Mouse (Mus musculus) heart, postnatal 0 days (tissue): ENCODE results near the gene Fam98b. TPM values are rescaled to one million over a fixed set of nuclear protein-coding genes. Genes with fewer than 3 reads are reported as not detected.

ENCODE experiments used
- ATAC-seq: fragments of 200-750 bp; cut with Nextera tagmentation; 2 replicates; pipeline ENCODE4 v1.8.0; 2017; ENCODE audit warnings: low read depth, moderate number of reproducible peaks, moderate library complexity; ENCODE audit not compliant: insufficient read depth
- DNase-seq: peaks from one replicate; pipeline ENCODE4 v3.0.0-alpha.2; 2016; ENCODE audit warnings: low spot score
- H3K27ac ChIP-seq: fragments of 300-500 bp; sonication (generic); 2 replicates; pipeline ENCODE4 v1.5.1; 2014; ENCODE audit warnings: low read depth, mild to moderate bottlenecking
- H3K27me3 ChIP-seq: fragments of 300-500 bp; sonication (generic); 2 replicates; pipeline ENCODE4 v1.6.1; 2014; ENCODE audit warnings: low read length, mixed read lengths; ENCODE audit not compliant: control insufficient read depth, insufficient read depth
- H3K36me3 ChIP-seq: fragments of 300-500 bp; sonication (generic); replicated peaks from 2 replicates; pipeline ENCODE4 v1.6.1; 2014; ENCODE audit warnings: low read length, mixed read lengths; ENCODE audit not compliant: control insufficient read depth, insufficient read depth
- H3K4me1 ChIP-seq: fragments of 300-500 bp; sonication (generic); 2 replicates; pipeline ENCODE4 v1.6.1; 2014; ENCODE audit warnings: antibody characterized with exemption; ENCODE audit not compliant: control insufficient read depth, insufficient read depth
- H3K4me2 ChIP-seq: fragments of 300-500 bp; sonication (generic); 2 replicates; pipeline ENCODE4 v1.6.1; 2014; ENCODE audit warnings: low read depth, mild to moderate bottlenecking, low read length, moderate library complexity
- H3K4me3 ChIP-seq: fragments of 300-500 bp; sonication (generic); 2 replicates; pipeline ENCODE4 v1.5.1; 2014; ENCODE audit warnings: low read depth, low read length
- H3K9ac ChIP-seq: fragments of 300-500 bp; sonication (generic); replicated peaks from 2 replicates; pipeline ENCODE4 v1.6.1; 2014; ENCODE audit warnings: low read depth, low read length, mixed read lengths
- H3K9me3 ChIP-seq: fragments of 300-500 bp; sonication (generic); replicated peaks from 2 replicates; pipeline ENCODE4 v1.6.1; 2016; ENCODE audit warnings: low read length; ENCODE audit not compliant: control insufficient read depth
- CTCF ChIP-seq: IDR thresholded peaks from 2 replicates; pipeline ENCODE4 v1.5.1; 2016; ENCODE audit warnings: antibody characterized with exemption, control low read depth, low read depth
- EP300 ChIP-seq: IDR thresholded peaks from 2 replicates; pipeline ENCODE4 v1.6.1; 2016; ENCODE audit warnings: antibody characterized with exemption, low read depth
- WGBS: fragments of 180-500 bp; shearing (Covaris S2); extraction: QIAGEN DNeasy Blood & Tissue Kit; methylation state at CpG from one replicate; pipeline ENCODE4 v1.1.7; 2014; 5-methylcytosine and 5-hydroxymethylcytosine counted together
- polyA plus RNA-seq: library from polyadenylated mRNA; unstranded; fragments of >200 nt; fragmentation: Nextera tagmentation; extraction: Ambion mirVana; gene quantifications from 2 replicates; pipeline ENCODE4 v1.2.1, GENCODE M21; 2015
- total RNA-seq: library from RNA; depleted of rRNA; stranded (reverse); fragments of >200 nt; gene quantifications from 2 replicates; pipeline ENCODE4 v1.2.3, GENCODE M21; 2014; ENCODE audit warnings: low replicate concordance

Gene Fam98b
- total and polyA plus RNA-seq, 2 experiments from 2014 or later = 0.61 to 8.3 TPM

GRCm38 (mm10) chr2:117303391-117304350 is 54.1 kb downstream of the Fam98b start:
- no peak for DNase-seq
- Histone ChIP-seq H3K9me3 (no peaks in the 10 kb centered on the region), H3K4me1 (no peaks in the 10 kb centered on the region), H3K27me3 (no peaks in the 10 kb centered on the region), H3K4me2 (no peak overlapping the region), H3K27ac (no peak overlapping the region), H3K9ac (no peak overlapping the region), H3K36me3 (no peaks in the 10 kb centered on the region), H3K4me3 (no peak overlapping the region)
- 85% methylated on average over 12 of the region's 12 CpGs for WGBS
- TF ChIP-seq EP300 (no peak), CTCF (no peak)
- no peak for ATAC-seq

DNA sequence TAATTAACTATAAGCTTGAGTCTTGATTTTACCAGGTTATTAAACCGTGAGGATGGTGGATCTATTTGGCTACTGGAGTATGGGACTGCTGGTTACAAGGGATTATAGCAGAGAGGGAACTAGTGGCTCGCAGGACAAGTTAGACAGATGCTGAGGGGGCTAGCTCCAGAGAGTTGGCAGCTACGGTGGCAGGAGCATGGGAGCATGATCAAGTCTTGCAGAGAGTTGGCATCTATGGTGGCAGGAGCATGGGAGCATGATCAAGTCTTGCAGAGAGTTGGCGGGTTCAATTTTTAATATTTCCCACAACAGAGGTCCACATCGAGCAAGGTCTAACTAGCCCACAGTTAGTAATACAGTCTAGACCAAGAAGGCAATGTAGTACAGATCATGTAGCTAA is 55.4 kb downstream of the Fam98b start:
- no peaks in the 10 kb centered on the region for H3K27me3 ChIP-seq
- H3K9me3 ChIP-seq = no peaks in the 10 kb centered on the region
- no peak overlapping the region for H3K4me2 ChIP-seq
- no peaks in the 10 kb centered on the region for H3K4me1 ChIP-seq
- H3K4me3 ChIP-seq = no peak overlapping the region
- ATAC-seq (no peak), DNase-seq (no peak)
- H3K36me3 ChIP-seq = no peaks in the 10 kb centered on the region
- 82% methylated on average over 5 of the region's 5 CpGs for WGBS
- no peak overlapping the region for H3K9ac ChIP-seq
- TF ChIP-seq EP300 = no peak
- TF ChIP-seq CTCF = no peak
- H3K27ac ChIP-seq = no peak overlapping the region

DNA sequence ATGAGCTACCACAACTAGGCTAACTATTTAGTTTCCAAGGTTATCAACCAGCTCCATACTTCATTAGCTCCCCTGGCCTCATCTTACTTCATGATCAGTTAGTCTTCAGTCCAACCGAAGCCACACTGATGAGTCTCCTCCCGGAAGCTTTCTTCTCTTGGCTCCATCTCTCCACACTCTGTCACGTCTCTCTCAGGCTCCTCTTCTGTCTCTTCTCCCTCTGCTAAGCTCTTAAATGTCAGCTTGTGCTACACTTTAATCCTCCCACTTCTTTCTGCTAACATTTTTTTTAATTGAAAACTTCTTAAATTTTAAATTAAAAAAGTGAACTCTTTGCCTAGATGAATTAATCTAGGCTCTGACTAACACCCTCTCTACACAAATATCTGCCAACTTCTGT is 58.4 kb downstream of the Fam98b start:
- no peaks in the 10 kb centered on the region for H3K36me3 ChIP-seq
- ATAC-seq = no peak
- no peaks in the 10 kb centered on the region for H3K27me3 ChIP-seq
- H3K9me3 ChIP-seq = no peaks in the 10 kb centered on the region
- 75% methylated on average over 3 of the region's 3 CpGs for WGBS
- no peak overlapping the region for H3K9ac ChIP-seq
- DNase-seq = no peak
- no peak overlapping the region for H3K4me2 ChIP-seq
- H3K4me1 ChIP-seq = no peaks in the 10 kb centered on the region
- no peak overlapping the region for H3K4me3 ChIP-seq
- TF ChIP-seq CTCF (no peak), EP300 (no peak)
- no peak overlapping the region for H3K27ac ChIP-seq

DNA sequence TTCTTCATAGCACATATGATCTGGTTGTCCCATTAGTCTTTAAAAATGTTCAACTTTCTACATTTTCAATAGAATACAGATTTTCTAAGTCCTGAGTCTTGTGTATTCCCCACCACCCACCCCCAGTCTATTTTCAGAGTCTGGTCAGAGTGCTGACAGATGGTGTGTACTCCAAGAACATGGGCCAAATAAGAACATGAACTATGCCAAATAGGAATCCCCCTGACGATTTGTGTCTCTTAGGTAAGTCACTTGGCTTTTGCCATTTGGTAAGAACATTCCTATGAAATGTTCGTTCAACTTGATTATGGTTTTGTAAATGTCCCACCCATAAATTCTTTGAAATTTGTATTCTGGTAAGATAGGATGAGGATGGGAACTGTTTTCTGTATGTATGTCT is 59.5 kb downstream of the Fam98b start:
- no peaks in the 10 kb centered on the region for H3K27me3 ChIP-seq
- no peak overlapping the region for H3K4me2 ChIP-seq
- WGBS = 60% methylated on average over 2 of the region's 2 CpGs
- no peak overlapping the region for H3K4me3 ChIP-seq
- no peaks in the 10 kb centered on the region for H3K4me1 ChIP-seq
- TF ChIP-seq EP300 (no peak), CTCF (no peak)
- DNase-seq = no peak
- H3K9me3 ChIP-seq = no peaks in the 10 kb centered on the region
- no peaks in the 10 kb centered on the region for H3K36me3 ChIP-seq
- H3K27ac ChIP-seq = no peak overlapping the region
- no peak for ATAC-seq
- no peak overlapping the region for H3K9ac ChIP-seq

- ATAC-seq = no peak
- no peak for TF ChIP-seq EP300
- TF ChIP-seq CTCF = no peak
- 53% methylated on average over 1 of the region's 1 CpGs for WGBS
Observed at GRCm38 (mm10) chr2:117311349-117311748, 61.8 kb downstream of the Fam98b start.

More at GRCm38 (mm10) chr2:117311349-117311748, 61.8 kb downstream of the Fam98b start:
- Histone ChIP-seq H3K9me3 (0 out of 2 replicates have a peak, but pooled peaks cover 3% of the 10 kb centered on the region), H3K4me3 (no peak overlapping the region), H3K4me2 (no peak overlapping the region), H3K27ac (no peak overlapping the region), H3K27me3 (no peaks in the 10 kb centered on the region), H3K9ac (no peak overlapping the region), H3K36me3 (no peaks in the 10 kb centered on the region), H3K4me1 (no peaks in the 10 kb centered on the region)
- DNase-seq = no peak
